Mouse (Mus musculus) ES-E14 (cell line): Measurements from ENCODE around the gene Wdr83os. TPM values are rescaled to one million over a fixed set of nuclear protein-coding genes. Genes with fewer than 3 reads are reported as not detected.

Experiments
- DNase-seq: peaks from one replicate; pipeline ENCODE4 v3.0.0-alpha.2; 2013; ENCODE audit warnings: low read depth, low spot score
- H3K27ac ChIP-seq: 2 replicates; pipeline ENCODE4 v1.5.1; 2012; ENCODE audit warnings: low read depth, mild to moderate bottlenecking, low read length, moderate library complexity, mixed read lengths; ENCODE audit not compliant: poor library complexity, insufficient read depth, severe bottlenecking
- H3K36me3 ChIP-seq: 2 replicates; pipeline ENCODE4 v1.6.1; 2012; ENCODE audit warnings: mild to moderate bottlenecking, low read length, moderate library complexity, mixed read lengths; ENCODE audit not compliant: control insufficient read depth, poor library complexity, insufficient read depth, severe bottlenecking
- H3K4me1 ChIP-seq, 2 experiments: fragments of 150-350 bp in 1 of 2; sonication (generic) in 1 of 2; 2 replicates each; pipeline ENCODE4 v1.6.1; 2012; ENCODE audit warnings: low read length in 2 of 2, mild to moderate bottlenecking in 1 of 2, mixed read lengths in 1 of 2; ENCODE audit not compliant: control insufficient read depth in 2 of 2, insufficient read depth in 2 of 2, poor library complexity in 1 of 2
- H3K4me3 ChIP-seq, 2 experiments: fragments of 150-350 bp in 1 of 2; sonication (generic) in 1 of 2; 2 replicates each; pipeline ENCODE4 v1.5.1; 2012; ENCODE audit warnings: low read length in 2 of 2, low read depth in 1 of 2, mild to moderate bottlenecking in 1 of 2, mixed read lengths in 1 of 2; ENCODE audit not compliant: insufficient read depth in 1 of 2, poor library complexity in 1 of 2, severe bottlenecking in 1 of 2
- H3K9ac ChIP-seq: 2 replicates; pipeline ENCODE4 v1.6.1; 2012; ENCODE audit warnings: low read depth, mild to moderate bottlenecking, low read length, mixed read lengths; ENCODE audit not compliant: poor library complexity, insufficient read depth, severe bottlenecking
- H3K9me3 ChIP-seq: fragments of 150-350 bp; sonication (generic); 2 replicates; pipeline ENCODE4 v1.6.1; 2012; ENCODE audit warnings: low read depth, mild to moderate bottlenecking, low read length; ENCODE audit not compliant: control insufficient read depth, insufficient read depth
- CHD2 ChIP-seq: IDR thresholded peaks from 2 replicates; pipeline ENCODE4 v1.6.1; 2014; ENCODE audit warnings: mild to moderate bottlenecking, low read depth, low read length, inconsistent platforms
- HCFC1 ChIP-seq: IDR thresholded peaks from 2 replicates; pipeline ENCODE4 v1.6.1; 2012; ENCODE audit warnings: low read length, inconsistent platforms, borderline replicate concordance; ENCODE audit not compliant: insufficient read depth
- MAFK ChIP-seq: IDR thresholded peaks from 2 replicates; pipeline ENCODE4 v1.6.1; 2014; ENCODE audit warnings: mild to moderate bottlenecking, low read depth, low read length, inconsistent platforms; ENCODE audit not compliant: insufficient read depth
- ZC3H11A ChIP-seq: IDR thresholded peaks from 2 replicates; pipeline ENCODE4 v1.6.1; 2012; ENCODE audit warnings: low read depth, mild to moderate bottlenecking, inconsistent platforms, low read length, borderline replicate concordance
- ZNF384 ChIP-seq: IDR thresholded peaks from 2 replicates; pipeline ENCODE4 v1.6.1; 2012; ENCODE audit warnings: low read depth, low read length, inconsistent platforms
- in situ Hi-C, 2 experiments: fragments of 600-800 bp; cut with MboI; formaldehyde crosslinking; loops; one replicate each; pipeline ENCODE4 v1.15.1; 2025; ENCODE audit warnings: low sequenced_read_pairs in 2 of 2, inconsistent platforms in 1 of 2; ENCODE audit not compliant: unreplicated experiment in 2 of 2
- total RNA-seq: library from RNA; depleted of rRNA; stranded (reverse); fragments of 300-350 nt; gene quantifications from 2 replicates; pipeline ENCODE4 v1.2.3, GENCODE M21; 2012

Wdr83os gene
- total RNA-seq, 1 experiment: 24.9 TPM

DNA sequence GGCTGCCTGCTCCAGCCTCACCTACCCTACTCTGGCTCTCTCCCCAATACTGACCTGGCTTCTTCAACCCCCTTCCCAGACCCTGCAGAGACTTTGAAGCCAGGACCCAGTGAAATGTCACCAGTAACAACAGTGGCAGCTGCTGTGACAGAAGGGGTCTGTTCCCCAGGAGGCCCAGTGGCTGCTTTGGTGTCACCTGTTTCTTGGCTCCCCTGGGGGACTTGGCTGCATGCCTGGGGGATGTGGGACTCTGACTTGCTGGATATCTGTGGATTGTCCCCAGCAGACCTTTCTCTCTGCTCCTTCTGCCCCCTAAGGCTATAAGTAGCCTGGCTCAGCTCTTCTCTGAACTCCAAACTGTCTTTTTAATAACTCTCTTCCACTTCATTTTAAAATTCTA is 12.6 kb upstream of the Wdr83os start, which contains the start of gene Gm5741:
Gm5741 (minus strand) TSS at position 1 of the 400 bp plus-strand sequence.
- no peak within 1 kb of the TSS for H3K4me3 ChIP-seq
- no peak for TF ChIP-seq MAFK
- TF ChIP-seq CHD2: no peak
- TF ChIP-seq ZC3H11A: no peak
- TF ChIP-seq ZNF384: no peak
- no peak for TF ChIP-seq HCFC1
- DNase-seq: no peak
- no peak within 1 kb of the TSS for H3K9ac ChIP-seq
- no peak within 1 kb of the TSS for H3K27ac ChIP-seq
- H3K36me3 ChIP-seq: peaks cover 17% of the 10 kb centered on the region
- H3K9me3 ChIP-seq: no peaks in the 10 kb centered on the region
- in situ Hi-C loops: no loop called here
- H3K4me1 ChIP-seq: peaks cover 0 to 3% of the 10 kb centered on the region in 2 experiments; a peak in 1 of 4 replicates

DNA sequence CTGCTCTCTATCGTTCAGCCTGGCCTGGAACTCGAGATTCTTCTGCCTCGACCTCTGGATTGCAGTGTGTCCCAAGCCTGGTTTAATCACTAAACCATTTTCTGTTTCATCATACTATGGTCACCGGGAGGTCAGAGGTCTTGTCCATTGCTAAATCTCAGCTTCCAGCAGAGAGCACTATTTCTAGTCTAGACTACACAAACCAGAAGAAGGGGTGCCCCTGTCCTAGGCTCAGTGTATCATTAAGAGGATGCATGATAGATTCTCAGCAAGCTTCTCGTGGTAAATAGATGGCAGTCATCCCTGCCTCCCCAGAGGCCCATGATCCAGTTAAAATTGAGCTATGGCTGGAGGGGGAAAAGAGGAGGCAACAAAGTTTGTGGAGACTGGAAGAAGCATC is 9.5 kb upstream of the Wdr83os start:
- Histone ChIP-seq H3K36me3 (peaks cover 42% of the 10 kb centered on the region), H3K9me3 (no peaks in the 10 kb centered on the region), H3K4me3 (peak overlapping the region; percentile 73 to 96), H3K9ac (peak overlapping the region; percentile 90), H3K4me1 (peaks cover 0 to 11% of the 10 kb centered on the region in 2 experiments; a peak in 1 of 4 replicates), H3K27ac (peak overlapping the region; percentile 86; the same call in 1 of the 2 replicates)
- in situ Hi-C loops: no loop called here
- no peak for DNase-seq
- TF ChIP-seq HCFC1 (no peak), ZNF384 (no peak), CHD2 (no peak), ZC3H11A (no peak), MAFK (no peak)

DNA sequence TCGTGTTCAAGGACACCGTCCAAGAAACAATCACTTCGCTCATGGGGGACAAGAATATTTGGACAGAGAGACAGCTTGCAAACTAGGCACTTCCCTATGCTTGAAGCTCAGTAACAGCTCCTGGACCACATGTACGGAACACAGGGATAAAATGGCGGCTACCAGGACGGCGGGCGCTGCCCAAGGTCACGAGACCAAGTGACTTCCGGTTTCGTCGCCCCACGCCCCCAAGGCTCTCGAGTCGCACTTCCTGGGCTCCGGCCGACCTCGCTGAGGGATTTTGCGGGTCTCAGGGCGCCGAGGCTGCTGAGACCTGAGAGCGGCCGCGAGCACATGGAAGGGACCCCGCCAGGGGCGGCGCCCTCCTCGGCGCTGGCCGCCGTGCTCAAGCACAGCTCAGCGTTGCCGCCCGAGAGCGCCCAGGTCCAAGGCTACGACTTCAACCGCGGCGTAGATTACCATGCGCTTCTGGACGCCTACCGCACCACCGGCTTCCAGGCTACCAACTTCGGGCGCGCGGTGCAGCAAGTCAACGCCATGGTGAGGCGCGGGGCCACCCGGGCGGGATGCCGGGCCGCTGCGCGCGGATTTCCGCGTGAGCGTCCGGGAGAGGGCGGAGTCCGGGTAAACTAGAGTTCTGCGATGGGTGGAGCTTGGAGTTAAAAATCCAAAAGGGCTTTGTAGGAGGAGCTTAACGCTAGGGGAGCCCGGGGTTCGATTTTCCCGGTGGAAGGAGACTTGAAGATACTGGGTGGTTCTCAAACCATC is 8.8 kb upstream of the Wdr83os start, which contains the start of gene Dhps:
Dhps (plus strand) TSS at position 244 of the 768 bp plus-strand sequence.
- DNase-seq: peak; percentile 87
- H3K36me3 ChIP-seq: peaks cover 39% of the 10 kb centered on the region
- H3K27ac ChIP-seq: peak within 1 kb of the TSS; percentile 86
- in situ Hi-C loops: no loop called here
- H3K4me3 ChIP-seq: peak within 1 kb of the TSS; percentile 73 to 96
- peak within 1 kb of the TSS; percentile 90 for H3K9ac ChIP-seq
- TF ChIP-seq ZNF384 (peak; percentile 85; the same call in 1 of the 2 replicates), MAFK (no peak), ZC3H11A (no peak), HCFC1 (peak; percentile 71; the same call in 1 of the 2 replicates), CHD2 (no peak; the same call in 1 of the 2 replicates)
- peaks cover 0 to 11% of the 10 kb centered on the region in 2 experiments; a peak in 1 of 4 replicates for H3K4me1 ChIP-seq
- H3K9me3 ChIP-seq: no peaks in the 10 kb centered on the region

DNA sequence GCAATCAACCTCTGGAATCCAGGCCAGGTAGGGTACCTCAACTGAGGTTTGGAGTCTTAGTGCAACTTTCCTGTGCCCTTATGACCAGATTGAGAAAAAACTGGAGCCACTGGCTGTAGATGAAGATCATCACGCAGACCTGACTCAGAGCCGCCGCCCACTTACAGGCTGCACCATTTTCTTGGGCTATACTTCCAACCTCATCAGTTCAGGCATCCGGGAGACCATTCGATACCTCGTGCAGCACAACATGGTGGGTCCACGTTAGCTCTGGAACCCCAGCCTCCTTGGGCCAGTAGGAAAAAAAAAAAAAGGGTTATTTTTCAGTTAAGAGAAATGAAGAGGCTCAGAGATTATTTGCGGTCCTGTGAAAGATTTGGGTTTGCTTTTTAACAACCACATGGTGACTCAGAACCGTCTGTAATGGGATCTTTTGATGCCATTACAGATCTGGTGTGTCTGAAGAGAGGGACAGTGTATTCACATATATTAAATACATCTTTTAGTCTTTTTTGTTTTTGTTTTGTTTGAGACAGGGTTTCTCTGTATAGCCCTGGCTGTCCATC is 8.1 kb upstream of the Wdr83os start:
- Histone ChIP-seq H3K36me3 (peaks cover 39% of the 10 kb centered on the region), H3K9ac (peak overlapping the region; percentile 90), H3K27ac (peak overlapping the region; percentile 84), H3K9me3 (no peaks in the 10 kb centered on the region), H3K4me3 (peak overlapping the region; percentile 73 to 96), H3K4me1 (peaks cover 0 to 11% of the 10 kb centered on the region in 2 experiments; a peak in 1 of 4 replicates)
- TF ChIP-seq CHD2: no peak
- no peak for TF ChIP-seq MAFK
- TF ChIP-seq ZC3H11A: no peak
- TF ChIP-seq HCFC1: no peak
- TF ChIP-seq ZNF384: no peak
- no peak for DNase-seq
- in situ Hi-C loops: no loop called here
